Mouse (Mus musculus) neural tube, embryonic 11.5 days (tissue): Measurements from ENCODE around the gene Ece1. TPM values are rescaled to one million over a fixed set of nuclear protein-coding genes. Genes with fewer than 3 reads are reported as not detected.
"Not testable (repeated sequence)": the region's sequence is repeated elsewhere in the genome, so short reads cannot be mapped to it uniquely, and the experiment has no call there.

ENCODE experiments used
- ATAC-seq: fragments of 200-750 bp; cut with Nextera tagmentation; 2 replicates; pipeline ENCODE4 v1.8.0; 2017; ENCODE audit warnings: moderate number of reproducible peaks, mild to moderate bottlenecking, moderate TSS enrichment, moderate library complexity; ENCODE audit not compliant: insufficient read depth, low FRiP score, low TSS enrichment
- DNase-seq: peaks from one replicate; pipeline ENCODE4 v3.0.0-alpha.2; 2015; ENCODE audit warnings: low spot score
- H3K27ac ChIP-seq: fragments of 300-500 bp; sonication (generic); 2 replicates; pipeline ENCODE4 v1.5.1; 2014; ENCODE audit warnings: low read depth, mild to moderate bottlenecking, low read length
- H3K27me3 ChIP-seq: fragments of 300-500 bp; sonication (generic); 2 replicates; pipeline ENCODE4 v1.6.1; 2014; ENCODE audit warnings: mild to moderate bottlenecking, low read length, mixed read lengths; ENCODE audit not compliant: control insufficient read depth, insufficient read depth
- H3K36me3 ChIP-seq: fragments of 300-500 bp; sonication (generic); 2 replicates; pipeline ENCODE4 v1.6.1; 2014; ENCODE audit warnings: mild to moderate bottlenecking, low read length, moderate library complexity, mixed read lengths; ENCODE audit not compliant: control insufficient read depth, insufficient read depth
- H3K4me1 ChIP-seq: fragments of 300-500 bp; sonication (generic); 2 replicates; pipeline ENCODE4 v1.6.1; 2014; ENCODE audit warnings: low read length, mixed read lengths; ENCODE audit not compliant: control insufficient read depth, insufficient read depth
- H3K4me2 ChIP-seq: fragments of 300-500 bp; sonication (generic); 2 replicates; pipeline ENCODE4 v1.6.1; 2014; ENCODE audit warnings: low read depth, mild to moderate bottlenecking, moderate library complexity
- H3K4me3 ChIP-seq: fragments of 300-500 bp; sonication (generic); 2 replicates; pipeline ENCODE4 v1.5.1; 2014; ENCODE audit warnings: low read depth, low read length
- H3K9ac ChIP-seq: fragments of 300-500 bp; sonication (generic); 2 replicates; pipeline ENCODE4 v1.6.1; 2014; ENCODE audit warnings: mild to moderate bottlenecking, low read length
- H3K9me3 ChIP-seq: fragments of 300-500 bp; sonication (generic); 2 replicates; pipeline ENCODE4 v1.6.1; 2016; ENCODE audit warnings: low read length; ENCODE audit not compliant: control insufficient read depth
- WGBS: fragments of 180-500 bp; shearing (Covaris S2); extraction: QIAGEN DNeasy Blood & Tissue Kit; methylation state at CpG from one replicate; pipeline ENCODE4 v1.1.7; 2014; 5-methylcytosine and 5-hydroxymethylcytosine counted together
- polyA plus RNA-seq: library from polyadenylated mRNA; unstranded; fragments of >200 nt; fragmentation: Nextera tagmentation; extraction: Ambion mirVana; gene quantifications from 2 replicates; pipeline ENCODE4 v1.2.1, GENCODE M21; 2014

The Ece1 gene
- polyA plus RNA-seq, 1 experiment from 2014 or later = 39.8 TPM

DNA sequence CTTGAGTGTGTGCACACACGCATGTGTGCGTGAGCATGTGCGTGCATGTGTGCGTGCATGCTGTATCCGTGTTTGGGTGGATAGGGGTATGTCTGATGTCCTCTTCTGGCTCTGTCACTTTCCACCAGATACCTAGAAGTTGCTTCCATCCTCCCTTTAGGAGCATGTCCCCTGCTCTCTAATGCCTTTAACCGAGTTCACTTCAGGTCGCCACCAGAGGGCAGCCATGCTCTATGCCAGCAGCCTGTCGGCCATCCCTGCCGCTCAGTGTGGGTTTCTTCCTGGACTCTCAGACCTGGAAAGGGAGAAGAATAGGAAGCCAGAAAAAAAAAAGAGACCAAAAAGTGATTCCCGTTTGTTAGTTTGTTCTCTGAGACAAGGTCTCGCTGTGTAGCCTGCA is 17.4 kb upstream of the Ece1 start:
- H3K9ac ChIP-seq = no peak overlapping the region
- no peaks in the 10 kb centered on the region for H3K27me3 ChIP-seq
- no peak for ATAC-seq
- H3K4me1 ChIP-seq = no peaks in the 10 kb centered on the region
- no peak overlapping the region for H3K27ac ChIP-seq
- no peak overlapping the region for H3K4me2 ChIP-seq
- peak; percentile 81 for DNase-seq
- no peaks in the 10 kb centered on the region for H3K9me3 ChIP-seq
- H3K4me3 ChIP-seq = no peak overlapping the region
- 23% methylated on average over 11 of the region's 11 CpGs for WGBS
- no peaks in the 10 kb centered on the region for H3K36me3 ChIP-seq

DNA sequence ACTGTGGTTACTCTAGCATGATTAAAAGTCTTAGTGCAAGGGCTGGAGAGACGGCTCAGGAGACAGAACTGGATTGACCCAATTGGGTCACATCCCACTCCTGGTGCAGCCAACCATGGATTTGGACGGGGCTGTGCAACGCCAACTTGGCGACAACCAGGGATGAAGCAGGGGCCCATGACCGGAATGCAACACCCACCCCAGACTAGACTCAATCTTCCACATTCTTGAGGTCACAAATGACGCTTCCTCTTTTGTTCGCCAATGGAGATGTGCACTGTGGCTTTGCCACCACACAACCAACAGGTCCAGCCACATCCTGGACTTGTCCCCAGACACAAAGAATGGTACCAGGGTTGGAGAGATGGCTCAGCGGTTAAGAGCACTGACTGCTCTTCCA is 14.4 kb upstream of the Ece1 start:
- H3K4me1 ChIP-seq, H3K27ac ChIP-seq, H3K9ac ChIP-seq, H3K36me3 ChIP-seq, H3K27me3 ChIP-seq, H3K4me2 ChIP-seq, H3K9me3 ChIP-seq, H3K4me3 ChIP-seq, DNase-seq, ATAC-seq: not testable (repeated sequence)
- 91% methylated on average over 8 of the region's 8 CpGs for WGBS

DNA sequence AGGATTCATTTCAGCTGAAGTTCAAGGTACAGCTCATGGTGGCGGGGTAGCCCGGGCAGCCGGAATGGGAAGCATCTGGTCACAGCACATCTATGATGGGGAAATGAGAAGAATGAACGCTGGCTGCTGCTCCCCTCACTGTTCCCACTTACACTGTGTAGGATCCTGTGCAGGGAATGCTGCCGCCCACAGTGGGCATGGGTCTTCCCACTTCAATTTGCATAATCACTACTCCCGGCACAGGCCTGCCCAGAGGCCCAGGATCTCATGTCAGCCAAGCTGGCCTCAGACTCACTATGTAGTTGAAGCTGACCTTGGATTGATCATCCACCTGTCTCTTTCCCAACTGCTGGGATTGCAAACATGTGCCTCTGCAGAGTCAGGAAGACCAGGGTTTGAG is 11.9 kb upstream of the Ece1 start:
- no peaks in the 10 kb centered on the region for H3K9me3 ChIP-seq
- DNase-seq (no peak), ATAC-seq (no peak)
- H3K4me3 ChIP-seq = no peak overlapping the region
- no peaks in the 10 kb centered on the region for H3K27me3 ChIP-seq
- no peak overlapping the region for H3K9ac ChIP-seq
- no peak overlapping the region for H3K27ac ChIP-seq
- H3K4me1 ChIP-seq = no peaks in the 10 kb centered on the region
- no peaks in the 10 kb centered on the region for H3K36me3 ChIP-seq
- no peak overlapping the region for H3K4me2 ChIP-seq
- 92% methylated on average over 6 of the region's 6 CpGs for WGBS

DNA sequence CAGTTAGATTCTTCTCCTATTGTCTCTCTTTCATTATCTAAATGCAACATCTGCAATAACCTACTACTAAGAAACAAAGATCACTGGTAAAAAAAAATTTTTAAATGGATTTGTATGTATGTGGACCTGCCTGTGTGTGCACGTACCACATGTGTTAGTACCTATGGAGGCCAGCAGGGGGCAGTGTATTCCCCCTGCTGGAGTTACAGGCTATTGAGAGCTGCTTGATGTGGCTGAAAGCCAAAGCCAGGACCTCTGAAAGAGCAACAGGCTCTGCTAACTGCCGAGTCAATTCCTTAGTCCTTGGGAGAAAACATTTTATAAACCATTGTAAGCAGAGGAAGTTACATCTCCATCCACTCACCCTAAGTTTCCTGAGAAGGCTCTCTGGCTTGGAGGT is 10.6 kb upstream of the Ece1 start:
- peak; percentile 52 for DNase-seq
- WGBS = 68% methylated on average over 2 of the region's 2 CpGs

DNA sequence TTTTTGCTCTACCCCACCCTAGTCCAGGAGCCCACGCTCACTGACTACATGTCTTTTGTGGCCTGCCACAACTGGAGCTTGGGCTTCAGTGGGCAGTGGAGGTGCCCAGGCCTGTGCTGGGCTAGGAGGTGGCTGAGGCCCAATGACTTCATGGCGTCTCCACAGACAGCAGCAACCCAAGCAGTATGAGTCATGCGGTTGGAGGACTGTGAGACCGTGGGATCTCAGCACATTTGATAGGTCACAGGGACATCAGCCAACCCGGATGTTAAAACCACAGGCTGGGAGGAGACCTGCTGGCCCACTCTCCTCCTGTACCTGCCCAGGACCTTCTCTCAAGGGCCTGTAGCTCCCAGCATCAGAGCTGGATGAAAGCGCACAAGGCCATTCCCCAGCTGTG is 8.2 kb upstream of the Ece1 start:
- no peaks in the 10 kb centered on the region for H3K36me3 ChIP-seq
- H3K4me2 ChIP-seq = no peak overlapping the region
- H3K9me3 ChIP-seq = no peaks in the 10 kb centered on the region
- DNase-seq (no peak), ATAC-seq (no peak)
- 93% methylated on average over 6 of the region's 6 CpGs for WGBS
- H3K27me3 ChIP-seq = no peaks in the 10 kb centered on the region
- no peaks in the 10 kb centered on the region for H3K4me1 ChIP-seq
- no peak overlapping the region for H3K4me3 ChIP-seq
- no peak overlapping the region for H3K27ac ChIP-seq
- no peak overlapping the region for H3K9ac ChIP-seq

More for the DNA sequence above, 10.6 kb upstream of the Ece1 start:
- no peak for ATAC-seq
- no peaks in the 10 kb centered on the region for H3K27me3 ChIP-seq
- no peak overlapping the region for H3K4me3 ChIP-seq
- H3K4me1 ChIP-seq = no peaks in the 10 kb centered on the region
- no peaks in the 10 kb centered on the region for H3K9me3 ChIP-seq
- no peak overlapping the region for H3K9ac ChIP-seq
- H3K4me2 ChIP-seq = no peak overlapping the region
- H3K27ac ChIP-seq = no peak overlapping the region
- no peaks in the 10 kb centered on the region for H3K36me3 ChIP-seq

DNA sequence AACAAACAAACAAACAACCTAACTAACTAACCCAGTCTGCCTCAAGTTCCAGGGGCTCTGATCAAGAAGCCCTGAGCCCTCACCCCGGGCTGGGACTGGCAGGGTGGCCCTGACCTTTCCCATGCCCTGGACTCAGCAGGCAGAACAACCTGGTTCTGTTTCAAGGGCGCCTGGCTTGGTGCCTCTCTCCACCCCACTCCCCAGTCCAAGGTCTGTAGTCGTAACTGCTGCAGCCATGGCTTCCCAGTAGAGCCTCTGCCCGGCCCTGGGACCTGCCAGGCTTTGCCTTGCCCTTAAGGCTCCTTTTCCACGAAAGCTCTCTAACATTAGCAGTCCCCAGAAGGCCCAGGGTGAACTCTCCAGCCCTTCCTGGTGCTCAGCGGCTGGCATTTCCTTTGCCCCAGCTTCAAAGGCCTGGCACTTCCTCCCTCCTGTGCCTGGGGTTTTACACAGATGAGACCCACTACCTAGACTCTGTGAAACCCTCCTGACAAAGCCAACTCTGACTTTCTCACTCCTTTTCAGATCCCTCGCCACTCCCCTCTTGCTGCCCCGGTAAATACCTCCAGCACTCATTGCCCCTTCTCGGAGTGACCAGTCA is 6.2 kb upstream of the Ece1 start:
- no peak overlapping the region for H3K27ac ChIP-seq
- ATAC-seq (no peak), DNase-seq (no peak)
- no peaks in the 10 kb centered on the region for H3K36me3 ChIP-seq
- no peaks in the 10 kb centered on the region for H3K4me1 ChIP-seq
- H3K4me3 ChIP-seq = no peak overlapping the region
- no peak overlapping the region for H3K4me2 ChIP-seq
- H3K27me3 ChIP-seq = no peaks in the 10 kb centered on the region
- WGBS = 50% methylated on average over 9 of the region's 9 CpGs
- H3K9me3 ChIP-seq = no peaks in the 10 kb centered on the region
- H3K9ac ChIP-seq = no peak overlapping the region

GRCm38 (mm10) chr4:137857116-137857515 is 4.9 kb upstream of the Ece1 start:
- ATAC-seq = no peak
- DNase-seq = peak; percentile 60
- WGBS = 22% methylated on average over 7 of the region's 7 CpGs

DNA sequence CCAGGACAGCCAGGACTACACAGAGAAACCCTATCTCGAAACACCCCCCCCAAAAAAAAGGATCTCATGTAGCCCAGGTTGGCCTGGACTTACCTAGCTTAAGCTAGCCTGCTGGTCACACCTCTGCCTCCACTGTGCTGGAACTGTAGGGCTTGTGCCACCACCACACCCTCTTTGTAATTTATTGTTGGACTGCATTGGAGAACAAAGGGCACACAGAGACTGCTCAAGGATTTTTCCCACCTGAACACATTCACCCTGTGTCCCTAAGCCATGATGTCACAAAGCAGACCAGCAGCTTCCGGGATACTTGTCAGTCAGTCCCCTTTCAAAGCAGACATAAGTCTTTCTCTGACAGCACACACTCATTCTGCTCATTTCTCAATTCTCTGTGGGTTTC is 3.7 kb upstream of the Ece1 start:
- Histone ChIP-seq H3K4me3 (no peak overlapping the region), H3K9ac (no peak overlapping the region), H3K4me2 (no peak overlapping the region), H3K27ac (no peak overlapping the region), H3K4me1 (peaks cover 10% of the 10 kb centered on the region), H3K9me3 (no peaks in the 10 kb centered on the region), H3K27me3 (no peaks in the 10 kb centered on the region), H3K36me3 (no peaks in the 10 kb centered on the region)
- ATAC-seq (no peak), DNase-seq (no peak)
- 71% methylated on average over 2 of the region's 2 CpGs for WGBS

More at GRCm38 (mm10) chr4:137857116-137857515, 4.9 kb upstream of the Ece1 start:
- no peak overlapping the region for H3K4me3 ChIP-seq
- H3K36me3 ChIP-seq = no peaks in the 10 kb centered on the region
- peaks cover 3% of the 10 kb centered on the region for H3K4me1 ChIP-seq
- H3K27ac ChIP-seq = no peak overlapping the region
- H3K9me3 ChIP-seq = no peaks in the 10 kb centered on the region
- H3K4me2 ChIP-seq = no peak overlapping the region
- no peak overlapping the region for H3K9ac ChIP-seq
- no peaks in the 10 kb centered on the region for H3K27me3 ChIP-seq

GRCm38 (mm10) chr4:137861461-137862011 is 501 bp upstream of the Ece1 start:
- no peaks in the 10 kb centered on the region for H3K27me3 ChIP-seq
- DNase-seq (no peak), ATAC-seq (peak; percentile 74)
- H3K9ac ChIP-seq = peak overlapping the region; percentile 85
- H3K4me1 ChIP-seq = peaks cover 20% of the 10 kb centered on the region
- H3K27ac ChIP-seq = no peak overlapping the region
- H3K4me2 ChIP-seq = peak overlapping the region; percentile 79
- peak overlapping the region; percentile 79 for H3K4me3 ChIP-seq
- no peaks in the 10 kb centered on the region for H3K36me3 ChIP-seq
- 16% methylated on average over 17 of the region's 17 CpGs for WGBS
- no peaks in the 10 kb centered on the region for H3K9me3 ChIP-seq
